Mouse (Mus musculus) stomach, postnatal 0 days (tissue): ENCODE data around the gene Cers3. TPM values are rescaled to one million over a fixed set of nuclear protein-coding genes. Genes with fewer than 3 reads are reported as not detected.

Experiments used
- ATAC-seq: fragments of 200-750 bp; cut with Nextera tagmentation; 2 replicates; pipeline ENCODE4 v1.8.0; 2017; ENCODE audit not compliant: low FRiP score, low TSS enrichment
- DNase-seq: peaks from one replicate; pipeline ENCODE4 v3.0.0-alpha.2; 2016; ENCODE audit warnings: low spot score
- H3K27ac ChIP-seq: fragments of 300-500 bp; sonication (generic); replicated peaks from 2 replicates; pipeline ENCODE4 v1.5.1; 2014; ENCODE audit warnings: mild to moderate bottlenecking, control low read depth
- H3K27me3 ChIP-seq: fragments of 300-500 bp; sonication (generic); 2 replicates; pipeline ENCODE4 v1.6.1; 2014; ENCODE audit warnings: low read length; ENCODE audit not compliant: control insufficient read depth, insufficient read depth
- H3K36me3 ChIP-seq: fragments of 300-500 bp; sonication (generic); 2 replicates; pipeline ENCODE4 v1.6.1; 2014; ENCODE audit warnings: low read length, mixed read lengths; ENCODE audit not compliant: control insufficient read depth, insufficient read depth
- H3K4me1 ChIP-seq: fragments of 300-500 bp; sonication (generic); replicated peaks from 2 replicates; pipeline ENCODE4 v1.6.1; 2014; ENCODE audit warnings: antibody characterized with exemption; ENCODE audit not compliant: control insufficient read depth, insufficient read depth
- H3K4me2 ChIP-seq: fragments of 300-500 bp; sonication (generic); replicated peaks from 2 replicates; pipeline ENCODE4 v1.6.1; 2014; ENCODE audit warnings: low read depth, mild to moderate bottlenecking, control low read depth, moderate library complexity
- H3K4me3 ChIP-seq: fragments of 300-500 bp; sonication (generic); 2 replicates; pipeline ENCODE4 v1.5.1; 2014; ENCODE audit warnings: low read depth, low read length, control low read depth
- H3K9ac ChIP-seq: fragments of 300-500 bp; sonication (generic); 2 replicates; pipeline ENCODE4 v1.6.1; 2014; ENCODE audit warnings: mild to moderate bottlenecking, low read length, control low read depth, mixed read lengths
- H3K9me3 ChIP-seq: fragments of 300-500 bp; sonication (generic); 2 replicates; pipeline ENCODE4 v1.6.1; 2016; ENCODE audit warnings: low read length; ENCODE audit not compliant: control insufficient read depth
- CTCF ChIP-seq: IDR thresholded peaks from 2 replicates; pipeline ENCODE4 v1.5.1; 2016; ENCODE audit warnings: antibody characterized with exemption, low read depth, mild to moderate bottlenecking, moderate library complexity
- EP300 ChIP-seq: optimal IDR thresholded peaks from 2 replicates; pipeline ENCODE3; 2016; ENCODE audit warnings: antibody characterized with exemption
- WGBS: fragments of 180-500 bp; shearing (Covaris S2); extraction: QIAGEN DNeasy Blood & Tissue Kit; methylation state at CpG from one replicate; pipeline ENCODE4 v1.1.7; 2014; 5-methylcytosine and 5-hydroxymethylcytosine counted together
- polyA plus RNA-seq: library from polyadenylated mRNA; unstranded; fragments of >200 nt; fragmentation: Nextera tagmentation; extraction: Ambion mirVana; gene quantifications from 2 replicates; pipeline ENCODE4 v1.2.1, GENCODE M21; 2015

The Cers3 gene
- polyA plus RNA-seq, 1 experiment from 2014 or later = 40.8 TPM

DNA sequence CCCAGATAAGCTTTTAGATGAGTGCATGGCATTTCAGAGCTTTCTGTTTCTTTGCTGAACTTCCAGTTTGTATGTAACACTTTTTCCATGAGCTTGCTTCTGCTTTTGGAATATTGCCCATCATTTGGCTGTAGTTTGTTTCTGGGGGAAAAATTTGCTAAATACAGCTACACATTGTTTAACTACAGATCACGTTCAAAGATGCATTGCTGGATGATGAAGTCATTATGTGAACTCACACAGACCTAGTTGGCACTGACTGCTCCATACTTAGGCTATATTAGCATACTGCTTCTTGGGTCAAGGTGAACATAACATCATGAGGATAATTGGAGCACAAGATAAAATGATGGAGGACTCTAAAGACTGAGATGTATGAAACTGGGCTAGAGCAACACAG, 53.6 kb downstream of the Cers3 start:
- no peak overlapping the region for H3K9ac ChIP-seq
- H3K4me2 ChIP-seq = no peak overlapping the region
- no peak for TF ChIP-seq EP300
- no peak for TF ChIP-seq CTCF
- no peaks in the 10 kb centered on the region for H3K36me3 ChIP-seq
- no peak for DNase-seq
- H3K27ac ChIP-seq = 0 out of 2 replicates have a peak overlapping the region, but pooled peaks have one; percentile 8
- H3K9me3 ChIP-seq = no peaks in the 10 kb centered on the region
- no peak for ATAC-seq
- no peak overlapping the region for H3K4me3 ChIP-seq
- H3K4me1 ChIP-seq = no peaks in the 10 kb centered on the region
- H3K27me3 ChIP-seq = no peaks in the 10 kb centered on the region
- WGBS = 7% methylated on average over 1 of the region's 1 CpGs

DNA sequence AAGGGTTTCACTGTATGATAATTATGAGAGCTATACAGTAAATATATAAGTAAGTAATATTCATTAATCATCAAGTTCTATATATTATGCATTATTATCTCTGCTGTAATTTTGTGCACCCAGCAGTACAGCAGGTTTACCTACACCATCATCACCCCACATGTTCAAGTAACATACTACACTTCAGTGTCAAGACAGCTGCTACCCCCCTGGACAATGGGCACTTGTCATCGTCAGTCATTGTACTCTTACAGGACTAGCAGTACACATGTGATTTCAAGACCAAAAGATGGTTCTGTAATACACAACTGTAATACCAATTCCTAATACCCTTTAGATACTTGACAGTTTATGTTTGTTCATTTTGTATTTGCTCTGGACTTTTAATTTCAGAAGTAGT, 54.0 kb downstream of the Cers3 start:
- no peak for ATAC-seq
- no peaks in the 10 kb centered on the region for H3K36me3 ChIP-seq
- H3K9me3 ChIP-seq = no peaks in the 10 kb centered on the region
- no peak overlapping the region for H3K9ac ChIP-seq
- H3K4me3 ChIP-seq = no peak overlapping the region
- H3K27me3 ChIP-seq = no peaks in the 10 kb centered on the region
- H3K4me2 ChIP-seq = no peak overlapping the region
- TF ChIP-seq CTCF (no peak), EP300 (no peak)
- H3K4me1 ChIP-seq = no peaks in the 10 kb centered on the region
- 91% methylated on average over 1 of the region's 1 CpGs for WGBS
- no peak overlapping the region for H3K27ac ChIP-seq
- DNase-seq = no peak

DNA sequence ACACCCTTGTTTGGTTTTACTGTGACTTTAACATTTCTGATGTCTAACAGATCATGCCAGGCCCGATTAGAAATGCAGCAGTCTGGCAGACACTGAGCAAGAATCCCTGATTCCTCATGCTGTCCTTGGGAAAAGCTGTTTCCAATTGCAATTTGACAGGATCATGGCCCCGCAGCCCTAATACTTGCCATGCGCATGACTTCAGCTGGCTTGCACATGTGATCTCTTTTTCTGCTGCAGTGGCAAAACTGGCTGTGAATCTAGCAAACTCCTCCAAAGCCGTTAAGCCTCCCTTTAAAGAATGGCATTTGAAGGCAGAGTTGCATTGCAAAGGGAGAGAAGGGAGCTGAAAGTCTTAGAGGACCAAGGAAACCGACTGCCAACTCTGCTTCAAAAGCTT, 55.5 kb downstream of the Cers3 start:
- no peak for ATAC-seq
- no peaks in the 10 kb centered on the region for H3K27me3 ChIP-seq
- H3K9me3 ChIP-seq = no peaks in the 10 kb centered on the region
- 38% methylated on average over 5 of the region's 5 CpGs for WGBS
- TF ChIP-seq CTCF = no peak
- TF ChIP-seq EP300 = no peak
- H3K27ac ChIP-seq = no peak overlapping the region
- H3K4me2 ChIP-seq = no peak overlapping the region
- no peak overlapping the region for H3K9ac ChIP-seq
- H3K4me1 ChIP-seq = no peaks in the 10 kb centered on the region
- no peak for DNase-seq
- H3K36me3 ChIP-seq = no peaks in the 10 kb centered on the region
- no peak overlapping the region for H3K4me3 ChIP-seq

DNA sequence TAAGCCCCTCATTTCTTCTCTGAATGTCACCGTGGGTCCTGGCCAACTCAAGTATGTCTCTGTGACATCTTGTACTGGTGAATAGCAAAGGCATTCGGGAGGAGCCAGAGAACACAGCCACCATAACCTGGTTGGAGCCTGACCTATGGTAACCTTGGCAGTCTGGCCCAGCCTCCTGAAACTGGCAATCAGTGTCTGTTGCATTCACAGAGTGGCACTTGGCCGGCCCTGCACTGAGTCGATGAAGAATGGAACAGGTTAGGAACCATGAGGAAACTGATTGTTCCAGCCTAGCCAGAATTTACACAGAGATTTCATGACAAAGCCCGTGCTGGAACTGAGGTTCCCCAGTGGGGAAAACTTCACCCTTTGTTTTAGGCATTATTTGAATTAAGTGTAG, 57.5 kb downstream of the Cers3 start:
- H3K36me3 ChIP-seq = no peaks in the 10 kb centered on the region
- H3K4me1 ChIP-seq = no peaks in the 10 kb centered on the region
- DNase-seq = no peak
- no peak overlapping the region for H3K4me2 ChIP-seq
- TF ChIP-seq EP300 = no peak
- no peak for TF ChIP-seq CTCF
- WGBS = 42% methylated on average over 5 of the region's 5 CpGs
- no peaks in the 10 kb centered on the region for H3K27me3 ChIP-seq
- no peak overlapping the region for H3K27ac ChIP-seq
- H3K9me3 ChIP-seq = no peaks in the 10 kb centered on the region
- ATAC-seq = no peak
- H3K4me3 ChIP-seq = no peak overlapping the region
- no peak overlapping the region for H3K9ac ChIP-seq

DNA sequence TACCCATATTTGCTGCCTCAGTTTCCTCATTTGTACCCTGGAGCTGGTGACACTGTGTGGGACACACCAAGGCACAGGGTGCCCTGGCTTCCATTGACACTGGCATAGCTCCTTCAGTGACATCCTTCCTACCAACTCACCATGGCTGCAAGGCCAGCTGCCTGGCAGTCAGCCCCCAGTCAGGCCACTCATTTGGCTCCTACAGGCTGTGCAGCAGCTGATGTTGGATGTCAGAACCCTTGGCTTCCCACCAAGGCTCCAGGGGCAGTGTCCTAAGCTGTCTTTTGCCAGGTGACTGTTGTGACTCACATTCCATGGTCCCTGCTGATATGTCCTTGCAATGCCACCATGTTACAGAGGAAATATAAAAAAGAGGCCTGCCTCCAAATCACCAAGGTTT, 58.5 kb downstream of the Cers3 start:
- no peaks in the 10 kb centered on the region for H3K9me3 ChIP-seq
- H3K4me1 ChIP-seq = no peaks in the 10 kb centered on the region
- TF ChIP-seq CTCF = no peak
- no peak for TF ChIP-seq EP300
- no peaks in the 10 kb centered on the region for H3K36me3 ChIP-seq
- no peak overlapping the region for H3K9ac ChIP-seq
- H3K4me3 ChIP-seq = no peak overlapping the region
- ATAC-seq = no peak
- H3K27me3 ChIP-seq = no peaks in the 10 kb centered on the region
- no peak for DNase-seq
- no peak overlapping the region for H3K4me2 ChIP-seq
- no peak overlapping the region for H3K27ac ChIP-seq

DNA sequence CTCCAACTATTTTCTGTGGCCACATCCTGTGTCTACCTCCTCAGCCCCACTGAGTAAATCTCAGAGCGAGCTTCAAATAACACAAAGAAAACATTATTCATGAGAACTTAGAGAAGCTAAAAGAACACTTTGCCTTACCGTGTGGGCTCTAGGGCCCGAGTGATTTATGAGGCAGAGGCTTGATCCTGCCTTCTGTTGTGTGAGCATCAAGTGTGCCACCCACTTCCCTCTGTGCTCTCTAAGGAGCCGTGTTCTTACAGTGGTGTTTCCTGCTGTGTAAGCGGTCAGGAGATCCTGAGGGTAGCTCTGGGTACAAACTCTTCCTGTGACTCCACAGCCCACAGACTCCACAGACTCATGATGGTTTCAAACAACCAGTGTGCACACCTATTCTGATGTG, 60.5 kb downstream of the Cers3 start:
- Histone ChIP-seq H3K9me3 (no peaks in the 10 kb centered on the region), H3K4me3 (no peak overlapping the region), H3K36me3 (no peaks in the 10 kb centered on the region), H3K4me1 (no peaks in the 10 kb centered on the region), H3K27me3 (no peaks in the 10 kb centered on the region), H3K27ac (no peak overlapping the region), H3K4me2 (no peak overlapping the region), H3K9ac (no peak overlapping the region)
- no peak for ATAC-seq
- DNase-seq = no peak
- WGBS = 34% methylated on average over 5 of the region's 5 CpGs
- TF ChIP-seq CTCF = no peak
- no peak for TF ChIP-seq EP300
